Mouse (Mus musculus) lung, postnatal 0 days (tissue): ENCODE results near the gene Rdh5.

Source experiments
- CTCF ChIP-seq: IDR thresholded peaks from 2 replicates; pipeline ENCODE4 v1.5.1; 2016; ENCODE audit warnings: antibody characterized with exemption, mild to moderate bottlenecking
- EP300 ChIP-seq: IDR thresholded peaks from 2 replicates; pipeline ENCODE4 v1.6.1; 2016; ENCODE audit warnings: antibody characterized with exemption, mild to moderate bottlenecking, control low read depth

DNA sequence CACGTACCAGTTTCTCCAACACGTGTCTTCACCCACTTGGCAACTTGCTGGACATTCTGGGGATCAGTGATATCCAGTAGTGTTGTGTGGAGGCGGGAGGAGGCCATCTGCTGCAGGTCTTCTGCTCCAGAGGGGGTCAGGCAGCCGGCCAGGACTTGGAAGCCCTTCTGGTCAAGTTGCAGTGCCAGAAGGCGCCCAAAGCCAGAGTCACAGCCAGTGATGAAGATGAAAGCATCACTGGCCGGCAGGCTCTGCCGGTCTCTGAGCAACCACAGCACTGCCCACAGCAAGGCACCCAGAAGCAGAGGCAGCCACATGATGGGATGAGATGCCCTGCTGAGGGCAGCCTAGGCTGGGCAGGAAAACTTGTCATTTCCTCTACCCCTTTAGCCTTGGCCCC lies 4.4 kb downstream of the Rdh5 start:
- TF ChIP-seq EP300 = no peak
- TF ChIP-seq CTCF = no peak
